Mouse (Mus musculus) Patski (cell line): ENCODE data around the gene Atp13a1. TPM values are rescaled to one million over a fixed set of nuclear protein-coding genes. Genes with fewer than 3 reads are reported as not detected.
A peak's percentile ranks its signal among the peaks of the same experiment; 100 is the strongest.

Experiments
- ATAC-seq: fragments of 100-300 bp; one replicate; pipeline ENCODE4 v1.8.0; 2021
- CTCF ChIA-PET: fragments of 350-600 bp; sonication (Branson Sonifier 250); formaldehyde crosslinking; loops from one replicate; lab custom pipeline; 2022; ENCODE audit warnings: inconsistent platforms; lab: Charles Lee
- POLR2A ChIA-PET: fragments of 350-600 bp; sonication (Branson Sonifier 250); formaldehyde crosslinking; loops from one replicate; lab custom pipeline; 2022; ENCODE audit warnings: antibody characterized with exemption, inconsistent platforms; lab: Charles Lee
- DNase-seq: peaks from one replicate; pipeline ENCODE4 v3.0.0-alpha.2; 2011; ENCODE audit warnings: low read depth, low spot score
- H3K27me3 ChIP-seq: fragments of 371-371 bp; one replicate; pipeline ENCODE4 v1.5.1; 2021
- CTCF ChIP-seq: fragments of 100-300 bp; IDR thresholded peaks from one replicate; pipeline ENCODE4 v1.5.1; 2021
- in situ Hi-C: fragments of 300-500 bp; cut with MboI; formaldehyde crosslinking; loops from 3 replicates; pipeline ENCODE4 v1.11.1; 2018; ENCODE audit warnings: low pct_unique_long_range_greater_than_20kb, mixed read lengths
- polyA plus RNA-seq: library from polyadenylated mRNA; unstranded; gene quantifications from one replicate; pipeline ENCODE4 v1.2.3, GENCODE M21; 2021

The Atp13a1 gene
- polyA plus RNA-seq, 1 experiment from 2014 or later, result 55.4 TPM

DNA sequence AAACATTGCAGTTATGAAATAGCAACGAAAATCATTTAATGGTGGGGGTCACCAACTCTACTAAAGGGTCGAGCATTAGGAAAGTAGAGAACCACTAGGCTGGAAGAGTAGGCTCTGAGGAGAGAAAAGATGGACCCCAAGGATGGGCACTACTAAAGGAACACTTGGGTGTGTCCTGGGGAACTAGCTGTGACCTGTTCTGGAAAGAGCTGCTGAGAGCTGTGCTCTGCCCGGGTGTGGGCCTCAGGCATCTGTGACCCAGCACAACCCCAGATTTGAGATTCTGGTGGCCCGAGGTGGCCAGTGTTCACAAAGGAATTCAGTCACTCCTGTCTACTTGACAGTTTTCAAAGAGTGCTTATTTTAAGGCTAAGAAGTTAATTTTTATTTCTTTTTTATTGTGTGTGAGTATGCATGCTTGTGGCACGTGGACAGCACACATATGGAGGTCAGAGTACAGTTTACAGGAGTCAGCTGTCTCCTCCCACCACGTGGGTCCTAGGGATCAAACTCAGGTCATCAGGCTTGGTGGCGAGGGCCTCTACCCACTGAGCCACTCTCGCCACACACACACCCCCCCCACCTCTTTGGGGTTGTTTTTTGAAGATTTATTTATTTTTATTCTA, 46.2 kb downstream of the Atp13a1 start:
- ATAC-seq, result no peak
- CTCF ChIA-PET, result no interaction called here
- no peak for TF ChIP-seq CTCF
- DNase-seq, result no peak
- H3K27me3 ChIP-seq, result no peaks in the 10 kb centered on the region
- POLR2A ChIA-PET, result no interaction called here
- in situ Hi-C loops, result no loop called here

- DNase-seq (no peak), ATAC-seq (no peak)
- no peak for TF ChIP-seq CTCF
- POLR2A ChIA-PET, result no interaction called here
- CTCF ChIA-PET, result interaction anchor here (1.0 to 2.1 kb wide), 2 partner anchors 11 to 25 kb away, joined by 3 to 7 read pairs; partner anchors contain the start of gene Lpar2
- in situ Hi-C loops, result no loop called here
- H3K27me3 ChIP-seq, result no peaks in the 10 kb centered on the region
Observed at GRCm38 (mm10) chr8:69847167-69848065, 56.5 kb downstream of the Atp13a1 start.

DNA sequence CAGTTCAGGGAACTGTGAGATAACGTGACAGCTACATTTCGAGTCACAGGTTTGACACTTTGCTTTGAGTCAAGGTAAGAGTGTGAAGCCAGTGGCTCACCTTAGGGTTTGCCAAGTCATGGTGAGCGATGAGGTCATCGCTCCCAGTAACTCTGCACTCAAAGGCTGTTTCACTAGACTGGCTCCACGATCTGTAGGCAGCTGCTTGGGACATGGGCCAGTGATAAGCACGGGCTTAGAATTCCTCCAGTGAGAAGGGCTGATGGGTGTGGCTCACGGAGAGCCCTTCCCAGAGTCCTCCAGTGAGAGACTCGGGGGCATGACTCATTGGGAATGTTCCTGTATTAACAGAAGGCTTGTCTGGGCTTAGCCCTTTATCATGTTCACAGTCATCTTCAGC, 58.0 kb downstream of the Atp13a1 start:
- no peaks in the 10 kb centered on the region for H3K27me3 ChIP-seq
- CTCF ChIA-PET, result no interaction called here
- peak; percentile 86 for ATAC-seq
- TF ChIP-seq CTCF, result no peak
- peak; percentile 59 for DNase-seq
- in situ Hi-C loops, result no loop called here
- POLR2A ChIA-PET, result no interaction called here

DNA sequence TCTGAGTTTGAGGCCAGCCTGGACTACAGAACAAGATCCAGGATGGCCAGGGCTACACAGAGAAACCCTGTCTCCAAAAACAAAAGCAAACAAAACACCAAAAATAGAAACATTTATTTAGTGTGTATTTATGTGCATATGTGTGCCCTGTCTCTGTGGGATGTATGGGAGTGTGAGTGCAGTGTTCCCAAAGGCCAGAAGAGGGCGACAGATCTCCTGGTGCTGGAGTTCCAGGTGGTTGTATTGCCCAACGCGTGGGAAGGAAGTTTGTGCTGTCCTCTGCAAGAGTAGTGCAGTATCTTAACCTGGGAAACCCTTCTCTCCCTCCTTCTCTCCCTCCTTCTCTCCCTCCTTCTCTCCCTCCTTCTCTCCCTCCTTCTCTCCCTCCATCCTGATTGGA, 58.9 kb downstream of the Atp13a1 start:
- ATAC-seq, result no peak
- TF ChIP-seq CTCF, result no peak
- CTCF ChIA-PET, result no interaction called here
- no peak for DNase-seq
- POLR2A ChIA-PET, result no interaction called here
- H3K27me3 ChIP-seq, result no peaks in the 10 kb centered on the region
- in situ Hi-C loops, result no loop called here

DNA sequence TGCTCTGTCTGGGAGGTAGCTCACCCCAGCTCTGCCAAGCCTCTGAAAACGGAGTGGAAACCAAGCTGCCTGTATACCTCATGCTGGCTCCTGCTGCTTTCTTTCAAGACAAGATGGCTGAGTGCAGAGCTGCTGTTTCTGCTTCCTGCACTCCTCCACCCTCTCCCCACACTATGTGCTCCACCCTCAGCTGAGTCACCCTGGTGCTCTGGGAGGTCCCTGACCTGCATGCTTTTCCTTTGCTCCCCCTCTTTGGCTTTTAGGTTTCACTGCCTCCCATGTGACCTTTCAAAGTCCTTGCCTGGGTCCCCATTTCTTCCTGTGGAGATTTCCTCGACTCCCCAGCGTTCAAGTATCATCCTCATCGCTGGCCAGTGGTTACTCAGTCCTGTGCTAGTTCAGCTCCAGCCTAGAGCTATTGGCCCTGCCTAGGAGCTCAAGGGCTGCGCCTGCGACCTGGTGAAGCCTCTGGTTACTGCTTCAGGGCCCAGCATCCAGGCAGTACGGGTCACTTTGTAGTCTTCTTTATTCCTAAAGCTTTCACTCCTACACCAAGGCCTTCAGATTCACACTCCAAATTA, 60.1 kb downstream of the Atp13a1 start:
- TF ChIP-seq CTCF, result no peak
- H3K27me3 ChIP-seq, result no peaks in the 10 kb centered on the region
- in situ Hi-C loops, result no loop called here
- ATAC-seq (no peak), DNase-seq (no peak)
- POLR2A ChIA-PET, result no interaction called here
- CTCF ChIA-PET, result no interaction called here

GRCm38 (mm10) chr8:69853869-69854268, 62.9 kb downstream of the Atp13a1 start:
- in situ Hi-C loops, result no loop called here
- ChIA-PET POLR2A (no interaction called here), CTCF (interaction anchor here (1.0 kb wide), 1 partner anchor 12 kb away, joined by 3 read pairs; no protein-coding TSS in a partner anchor)
- H3K27me3 ChIP-seq, result no peaks in the 10 kb centered on the region
- no peak for TF ChIP-seq CTCF
- DNase-seq (no peak), ATAC-seq (no peak)

Other genes with a start within 250 kb of the Atp13a1 start
- gene Zfp868, start 165.6 kb upstream of the Atp13a1 start, polyA plus RNA-seq, result 25.5 TPM
- 3.0 TPM for gene Zfp964, start 136.7 kb upstream of the Atp13a1 start, polyA plus RNA-seq
- gene Zfp869, start 80.4 kb upstream of the Atp13a1 start, polyA plus RNA-seq, result 21.1 TPM
- gene Zfp963, start 41.2 kb upstream of the Atp13a1 start, polyA plus RNA-seq, result 3.6 TPM
- gene Gm20422, start 16.3 kb upstream of the Atp13a1 start, polyA plus RNA-seq, result 0.15 TPM
- gene Zfp866, start within 50 bp of the Atp13a1 start, polyA plus RNA-seq, result 17.6 TPM
- gene Gmip, start 17.5 kb downstream of the Atp13a1 start, polyA plus RNA-seq, result 17.8 TPM
- gene Lpar2, start 31.3 kb downstream of the Atp13a1 start, polyA plus RNA-seq, result 8.3 TPM
- gene Pbx4, start 41.3 kb downstream of the Atp13a1 start, polyA plus RNA-seq, result 8.0 TPM
- gene Cilp2, start 96.5 kb downstream of the Atp13a1 start, polyA plus RNA-seq, result 0.03 TPM
- 3.7 TPM for gene Tssk6, start 111.0 kb downstream of the Atp13a1 start, polyA plus RNA-seq
- gene Ndufa13, start 111.4 kb downstream of the Atp13a1 start, polyA plus RNA-seq, result 199 TPM
- gene Yjefn3, start 111.5 kb downstream of the Atp13a1 start, polyA plus RNA-seq, result 5.3 TPM
- gene Gatad2a, start 205.2 kb downstream of the Atp13a1 start, polyA plus RNA-seq, result 75.2 TPM